Mouse (Mus musculus) ES-E14 (cell line): ENCODE measurements around the gene Vmn1r40. TPM values are rescaled to one million over a fixed set of nuclear protein-coding genes. Genes with fewer than 3 reads are reported as not detected.

Experiments
- DNase-seq: peaks from one replicate; pipeline ENCODE4 v3.0.0-alpha.2; 2013; ENCODE audit warnings: low read depth, low spot score
- H3K27ac ChIP-seq: 2 replicates; pipeline ENCODE4 v1.5.1; 2012; ENCODE audit warnings: low read depth, mild to moderate bottlenecking, low read length, moderate library complexity, mixed read lengths; ENCODE audit not compliant: poor library complexity, insufficient read depth, severe bottlenecking
- H3K36me3 ChIP-seq: 2 replicates; pipeline ENCODE4 v1.6.1; 2012; ENCODE audit warnings: mild to moderate bottlenecking, low read length, moderate library complexity, mixed read lengths; ENCODE audit not compliant: control insufficient read depth, poor library complexity, insufficient read depth, severe bottlenecking
- H3K4me1 ChIP-seq, 2 experiments: fragments of 150-350 bp in 1 of 2; sonication (generic) in 1 of 2; 2 replicates each; pipeline ENCODE4 v1.6.1; 2012; ENCODE audit warnings: low read length in 2 of 2, mild to moderate bottlenecking in 1 of 2, mixed read lengths in 1 of 2; ENCODE audit not compliant: control insufficient read depth in 2 of 2, insufficient read depth in 2 of 2, poor library complexity in 1 of 2
- H3K4me3 ChIP-seq, 2 experiments: fragments of 150-350 bp in 1 of 2; sonication (generic) in 1 of 2; 2 replicates each; pipeline ENCODE4 v1.5.1; 2012; ENCODE audit warnings: low read length in 2 of 2, low read depth in 1 of 2, mild to moderate bottlenecking in 1 of 2, mixed read lengths in 1 of 2; ENCODE audit not compliant: insufficient read depth in 1 of 2, poor library complexity in 1 of 2, severe bottlenecking in 1 of 2
- H3K9ac ChIP-seq: 2 replicates; pipeline ENCODE4 v1.6.1; 2012; ENCODE audit warnings: low read depth, mild to moderate bottlenecking, low read length, mixed read lengths; ENCODE audit not compliant: poor library complexity, insufficient read depth, severe bottlenecking
- H3K9me3 ChIP-seq: fragments of 150-350 bp; sonication (generic); 2 replicates; pipeline ENCODE4 v1.6.1; 2012; ENCODE audit warnings: low read depth, mild to moderate bottlenecking, low read length; ENCODE audit not compliant: control insufficient read depth, insufficient read depth
- CHD2 ChIP-seq: IDR thresholded peaks from 2 replicates; pipeline ENCODE4 v1.6.1; 2014; ENCODE audit warnings: mild to moderate bottlenecking, low read depth, low read length, inconsistent platforms
- HCFC1 ChIP-seq: IDR thresholded peaks from 2 replicates; pipeline ENCODE4 v1.6.1; 2012; ENCODE audit warnings: low read length, inconsistent platforms, borderline replicate concordance; ENCODE audit not compliant: insufficient read depth
- MAFK ChIP-seq: IDR thresholded peaks from 2 replicates; pipeline ENCODE4 v1.6.1; 2014; ENCODE audit warnings: mild to moderate bottlenecking, low read depth, low read length, inconsistent platforms; ENCODE audit not compliant: insufficient read depth
- ZC3H11A ChIP-seq: IDR thresholded peaks from 2 replicates; pipeline ENCODE4 v1.6.1; 2012; ENCODE audit warnings: low read depth, mild to moderate bottlenecking, inconsistent platforms, low read length, borderline replicate concordance
- ZNF384 ChIP-seq: IDR thresholded peaks from 2 replicates; pipeline ENCODE4 v1.6.1; 2012; ENCODE audit warnings: low read depth, low read length, inconsistent platforms
- in situ Hi-C, 2 experiments: fragments of 600-800 bp; cut with MboI; formaldehyde crosslinking; loops; one replicate each; pipeline ENCODE4 v1.15.1; 2025; ENCODE audit warnings: low sequenced_read_pairs in 2 of 2, inconsistent platforms in 1 of 2; ENCODE audit not compliant: unreplicated experiment in 2 of 2
- total RNA-seq: library from RNA; depleted of rRNA; stranded (reverse); fragments of 300-350 nt; gene quantifications from 2 replicates; pipeline ENCODE4 v1.2.3, GENCODE M21; 2012

Vmn1r40 gene
- total RNA-seq, 1 experiment, result not detected

DNA sequence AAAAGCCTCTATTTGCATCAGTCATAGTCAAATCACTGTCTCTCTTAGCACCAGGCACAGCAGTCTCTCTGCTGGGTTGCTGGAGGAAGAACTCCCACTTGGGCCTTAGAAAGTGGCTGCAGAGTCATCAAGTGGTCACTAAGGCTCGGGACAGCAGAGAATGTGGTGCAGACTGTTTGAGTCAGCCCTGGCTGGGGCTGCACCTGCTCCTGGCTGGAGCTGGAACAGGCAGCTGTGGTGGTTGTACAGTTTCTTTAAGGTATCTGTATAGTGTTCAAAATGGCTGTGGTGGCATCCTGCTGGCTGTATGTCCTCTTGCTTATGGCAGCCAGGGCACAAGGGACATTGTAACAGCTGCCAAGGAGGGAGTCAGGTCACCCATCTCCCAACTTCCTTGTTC, 46.9 kb upstream of the Vmn1r40 start:
- Histone ChIP-seq H3K4me1 (no peaks in the 10 kb centered on the region), H3K4me3 (no peak overlapping the region), H3K36me3 (no peaks in the 10 kb centered on the region), H3K27ac (no peak overlapping the region), H3K9ac (no peak overlapping the region), H3K9me3 (no peaks in the 10 kb centered on the region)
- TF ChIP-seq HCFC1 (no peak), CHD2 (no peak), MAFK (no peak), ZC3H11A (no peak), ZNF384 (no peak)
- no peak for DNase-seq
- in situ Hi-C loops, result loop anchor here in 1 of 2 experiments (25.0 kb wide), 1 partner anchor 902 kb away; no protein-coding TSS in a partner anchor

DNA sequence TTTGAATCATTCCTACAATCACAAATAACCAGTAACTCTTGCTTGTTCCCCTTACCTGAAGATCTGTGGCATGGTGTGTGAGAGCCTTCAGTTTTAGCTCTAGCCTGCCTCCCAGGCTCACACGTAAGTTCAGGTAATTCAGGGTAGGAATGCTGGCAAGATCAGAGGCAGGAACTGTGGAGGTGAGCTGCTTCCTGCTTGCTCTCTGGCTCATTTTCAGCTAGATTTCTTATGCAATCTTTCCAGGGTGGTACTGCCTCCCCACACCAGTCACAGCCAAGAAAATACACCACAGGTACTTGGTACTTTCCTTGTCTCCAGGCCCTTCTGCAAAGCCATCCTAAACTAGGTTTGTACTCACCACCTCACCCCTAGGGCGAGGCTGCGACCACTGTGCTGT, 44.8 kb upstream of the Vmn1r40 start:
- TF ChIP-seq MAFK (no peak), HCFC1 (no peak), ZNF384 (no peak), CHD2 (no peak), ZC3H11A (no peak)
- in situ Hi-C loops, result loop anchor here in 1 of 2 experiments (25.0 kb wide), 1 partner anchor 900 kb away; no protein-coding TSS in a partner anchor
- H3K4me3 ChIP-seq, result no peak overlapping the region
- H3K9me3 ChIP-seq, result no peaks in the 10 kb centered on the region
- H3K36me3 ChIP-seq, result no peaks in the 10 kb centered on the region
- H3K4me1 ChIP-seq, result no peaks in the 10 kb centered on the region
- no peak overlapping the region for H3K9ac ChIP-seq
- H3K27ac ChIP-seq, result no peak overlapping the region
- DNase-seq, result no peak

DNA sequence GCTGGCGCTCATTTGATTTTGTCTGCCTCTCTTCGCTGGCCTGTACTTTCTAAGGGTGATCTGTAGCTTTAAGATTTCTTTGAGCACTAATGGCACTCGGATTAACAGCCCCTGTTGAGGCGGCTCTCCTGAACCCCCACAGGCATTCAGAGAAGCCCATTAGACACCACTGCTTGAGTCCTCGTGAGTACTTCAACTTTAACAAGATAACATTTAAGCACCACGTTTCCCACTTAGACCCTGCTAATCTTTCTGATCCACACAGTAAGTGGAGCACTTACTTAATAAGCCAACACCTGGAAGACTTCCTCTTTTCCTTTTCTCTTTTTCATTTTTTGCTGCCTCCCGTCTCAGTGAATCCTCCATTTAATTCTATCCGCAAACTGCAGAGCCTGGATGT, 42.2 kb upstream of the Vmn1r40 start:
- no peak for TF ChIP-seq MAFK
- no peak for TF ChIP-seq HCFC1
- no peak for TF ChIP-seq ZNF384
- no peak for TF ChIP-seq ZC3H11A
- no peak for TF ChIP-seq CHD2
- in situ Hi-C loops, result loop anchor here in 1 of 2 experiments (25.0 kb wide), 1 partner anchor 897 kb away; no protein-coding TSS in a partner anchor
- no peak for DNase-seq
- Histone ChIP-seq H3K27ac (no peak overlapping the region), H3K4me3 (no peak overlapping the region), H3K9ac (no peak overlapping the region), H3K36me3 (no peaks in the 10 kb centered on the region), H3K4me1 (no peaks in the 10 kb centered on the region), H3K9me3 (no peaks in the 10 kb centered on the region)

DNA sequence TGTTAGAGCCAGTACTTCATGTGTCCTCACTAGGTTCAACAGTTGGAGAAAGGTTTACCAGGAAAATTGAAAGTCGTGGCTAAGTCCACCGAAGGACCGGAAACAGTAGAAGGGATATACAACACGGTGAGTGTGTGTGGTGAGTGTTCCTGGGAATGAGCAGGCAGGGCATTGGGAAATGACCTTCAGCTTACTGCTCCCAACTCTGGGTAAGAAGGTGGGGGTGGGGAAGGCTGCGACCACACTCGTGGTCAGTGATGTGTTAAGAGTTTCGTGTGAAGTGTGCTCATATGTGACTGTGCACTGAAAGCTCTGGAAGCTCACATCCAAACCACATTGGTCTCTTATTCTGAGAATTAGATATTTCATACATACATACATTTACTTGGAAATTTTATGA, 41.7 kb upstream of the Vmn1r40 start:
- H3K9me3 ChIP-seq, result no peaks in the 10 kb centered on the region
- TF ChIP-seq HCFC1 (no peak), ZC3H11A (no peak), CHD2 (no peak), MAFK (no peak), ZNF384 (no peak)
- H3K4me3 ChIP-seq, result no peak overlapping the region
- in situ Hi-C loops, result loop anchor here in 1 of 2 experiments (25.0 kb wide), 1 partner anchor 897 kb away; no protein-coding TSS in a partner anchor
- H3K27ac ChIP-seq, result no peak overlapping the region
- no peaks in the 10 kb centered on the region for H3K36me3 ChIP-seq
- no peaks in the 10 kb centered on the region for H3K4me1 ChIP-seq
- no peak overlapping the region for H3K9ac ChIP-seq
- DNase-seq, result no peak

DNA sequence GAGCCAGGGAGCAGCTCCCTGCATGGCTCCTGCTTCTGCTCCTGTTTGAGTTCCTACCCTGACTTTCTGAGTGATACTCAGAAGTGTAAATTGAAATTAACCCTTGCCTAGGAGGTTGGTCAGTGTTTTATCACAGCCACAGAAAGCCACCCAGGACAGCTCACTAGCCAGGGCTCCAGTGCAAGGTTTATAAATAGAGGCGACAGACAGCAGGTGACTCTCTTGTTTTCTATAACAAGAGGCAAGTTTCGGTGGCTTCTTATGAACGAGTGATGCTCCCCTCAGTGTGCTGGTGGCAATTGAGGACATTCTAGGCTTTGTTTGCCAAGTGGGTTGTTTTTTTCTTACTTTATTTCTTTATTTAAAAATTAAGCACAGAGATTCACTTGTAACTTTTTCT, 40.4 kb upstream of the Vmn1r40 start:
- no peak overlapping the region for H3K4me3 ChIP-seq
- no peak for DNase-seq
- H3K27ac ChIP-seq, result no peak overlapping the region
- H3K36me3 ChIP-seq, result no peaks in the 10 kb centered on the region
- no peak overlapping the region for H3K9ac ChIP-seq
- no peaks in the 10 kb centered on the region for H3K4me1 ChIP-seq
- no peaks in the 10 kb centered on the region for H3K9me3 ChIP-seq
- in situ Hi-C loops, result loop anchor here in 1 of 2 experiments (25.0 kb wide), 1 partner anchor 895 kb away; no protein-coding TSS in a partner anchor
- TF ChIP-seq CHD2, result no peak
- no peak for TF ChIP-seq ZC3H11A
- no peak for TF ChIP-seq ZNF384
- TF ChIP-seq MAFK, result no peak
- TF ChIP-seq HCFC1, result no peak
